Comparison of ENCODE assay signal across 9 mouse cellular contexts in genomic region chr19:57200477-57201089, GRCm38 (mm10).
DNase-seq lines count a peak whose midpoint lies in the region; ATAC-seq lines count a peak whose summit lies in the region.
"Had no signal": no experiment of that assay in that cellular context is flagged by ENCODE, and none has a peak within 500 bp of the region (broad histone marks: within the 10 kb centered on the region; RNA-seq: fewer than 3 reads in every experiment).

No protein-coding gene starts in this region.

- no peaks in the 10 kb centered on the region for H3K9me3 ChIP-seq in lung, embryonic 15.5 days
- no peaks in the 10 kb centered on the region for H3K9me3 ChIP-seq in heart, embryonic 10.5 days
- H3K9me3 ChIP-seq: embryonic facial prominence, embryonic 10.5 days; limb, embryonic 12.5 days had no signal

- H3K4me3 ChIP-seq in lung, embryonic 15.5 days = no peak overlapping the region
- H3K4me3 ChIP-seq in heart, embryonic 10.5 days = no peak overlapping the region
- H3K4me3 ChIP-seq: embryonic facial prominence, embryonic 10.5 days; limb, embryonic 12.5 days had no signal

- DNase-seq in lung, postnatal 14 days = no peak
- DNase-seq in heart, embryonic 10.5 days (ENCODE audit: low spot score) = no peak
- DNase-seq in kidney, postnatal 36 days = peak; percentile 58 to 66
- DNase-seq in yolk sac, embryonic 10.5 days (ENCODE audit: low spot score) = peak; percentile 63
- no peak for DNase-seq in layer of hippocampus, adult 11-12 months (ENCODE audit: low spot score)

- H3K9ac ChIP-seq in lung, embryonic 15.5 days = no peak overlapping the region
- H3K9ac ChIP-seq: limb, embryonic 12.5 days had no signal

- H3K27me3 ChIP-seq in lung, embryonic 15.5 days = peaks cover 7% of the 10 kb centered on the region; the same call in 1 of the 2 replicates
- H3K27me3 ChIP-seq in heart, embryonic 10.5 days (ENCODE audit: insufficient read depth, poor library complexity, severe bottlenecking) = 0 out of 2 replicates have a peak, but pooled peaks cover 6% of the 10 kb centered on the region

- WGBS in lung, embryonic 15.5 days = 39% methylated on average over 12 of the region's 12 CpGs
- WGBS in heart, embryonic 10.5 days = 36% methylated on average over 12 of the region's 12 CpGs

- H3K27ac ChIP-seq in lung, embryonic 15.5 days = no peak overlapping the region
- H3K27ac ChIP-seq in heart, embryonic 10.5 days = peak overlapping the region; percentile 84
- H3K27ac ChIP-seq: embryonic facial prominence, embryonic 10.5 days; limb, embryonic 12.5 days had no signal

- H3K36me3 ChIP-seq in lung, embryonic 15.5 days = no peaks in the 10 kb centered on the region
- no peaks in the 10 kb centered on the region for H3K36me3 ChIP-seq in heart, embryonic 10.5 days
- H3K36me3 ChIP-seq: embryonic facial prominence, embryonic 10.5 days; limb, embryonic 12.5 days had no signal

- 0 out of 2 replicates have a peak, but pooled peaks have one; percentile 15 for ATAC-seq in lung, embryonic 15.5 days (ENCODE audit: borderline replicate concordance, extremely low read depth, low FRiP score, low TSS enrichment)
- ATAC-seq in inflammation-experienced regulatory T-cells, adult 6 months = no peak

- peaks cover 74% of the 10 kb centered on the region for H3K4me1 ChIP-seq in lung, embryonic 15.5 days
- peaks cover 77% of the 10 kb centered on the region for H3K4me1 ChIP-seq in heart, embryonic 10.5 days

- no peak overlapping the region for H3K4me2 ChIP-seq in lung, embryonic 15.5 days
- H3K4me2 ChIP-seq: limb, embryonic 12.5 days had no signal

Comparison
In these comparisons a context has a peak if more than half of its experiments do, and no peak if none do; other contexts are left out.
1. DNase-seq: peak in kidney, postnatal 36 days (2 of 2) and yolk sac, embryonic 10.5 days (single experiment); none in lung, postnatal 14 days (single experiment), heart, embryonic 10.5 days (single experiment) and layer of hippocampus, adult 11-12 months (single experiment).